Mouse (Mus musculus) heart, postnatal 0 days (tissue): Measurements from ENCODE around the gene Rhob.

ENCODE experiments used
- CTCF ChIP-seq: IDR thresholded peaks from 2 replicates; pipeline ENCODE4 v1.5.1; 2016; ENCODE audit warnings: antibody characterized with exemption, control low read depth, low read depth
- EP300 ChIP-seq: IDR thresholded peaks from 2 replicates; pipeline ENCODE4 v1.6.1; 2016; ENCODE audit warnings: antibody characterized with exemption, low read depth

DNA sequence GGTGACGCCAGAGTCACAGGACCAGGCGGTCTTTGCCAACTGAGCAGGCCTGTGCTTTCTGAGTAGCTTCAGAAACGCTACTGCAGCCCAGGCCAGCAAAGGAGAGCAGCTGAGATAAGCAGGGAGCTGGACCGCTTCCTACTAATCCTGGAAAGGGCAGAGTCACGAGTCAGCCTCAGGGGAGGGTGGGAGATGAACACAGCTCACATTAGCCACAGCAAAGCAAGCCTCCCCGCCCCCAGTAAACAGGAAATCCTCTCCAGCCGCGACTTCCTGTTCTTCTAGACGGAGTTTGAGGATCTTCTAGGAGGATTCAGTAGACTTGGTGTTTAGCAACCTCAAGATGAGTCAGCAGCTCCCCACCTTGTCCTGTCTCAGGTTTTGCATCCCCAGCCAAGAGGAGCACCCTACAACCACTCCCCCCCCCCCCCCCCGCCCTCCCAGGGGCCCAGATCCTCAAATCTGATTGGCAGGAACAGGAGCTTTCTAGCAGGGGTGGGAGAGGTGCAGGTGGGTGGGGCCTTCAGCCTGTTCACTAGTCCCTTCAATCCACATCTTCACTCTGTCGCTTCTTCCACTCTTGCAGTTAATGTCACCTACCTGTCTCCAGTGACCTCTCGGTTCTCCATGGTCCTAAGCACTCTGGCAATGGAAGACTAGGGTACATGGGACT, 21.7 kb upstream of the Rhob start:
- TF ChIP-seq EP300 = peak; percentile 96
- TF ChIP-seq CTCF = no peak
